Mouse (Mus musculus) common myeloid progenitor, adult 5-6 weeks (primary cell): ENCODE results near the gene Arhgef2. TPM values are rescaled to one million over a fixed set of nuclear protein-coding genes. Genes with fewer than 3 reads are reported as not detected.

ENCODE experiments used
- total RNA-seq: library from RNA; stranded (forward); fragments of 200-1000, 187-1606 nt; gene quantifications from 2 replicates; pipeline ENCODE4 v1.2.3, GENCODE M21; 2017

Arhgef2 gene
- total RNA-seq, 1 experiment from 2014 or later, result 93.1 TPM

Other genes with a start within 250 kb of the Arhgef2 start
- not detected in 2 replicates for gene Paqr6, start 241.4 kb upstream of the Arhgef2 start, total RNA-seq
- gene Bglap3, start 233.2 kb upstream of the Arhgef2 start, total RNA-seq, result not detected in 2 replicates
- gene Bglap2, start 227.3 kb upstream of the Arhgef2 start, total RNA-seq, result not detected in 2 replicates
- not detected in 2 replicates for gene Bglap, start 221.5 kb upstream of the Arhgef2 start, total RNA-seq
- gene Pmf1, start 195.6 kb upstream of the Arhgef2 start, total RNA-seq, result 88.3 and 107 TPM in 2 replicates
- gene Slc25a44, start 180.8 kb upstream of the Arhgef2 start, total RNA-seq, result 16.8 and 17.1 TPM in 2 replicates
- gene Sema4a, start 144.8 kb upstream of the Arhgef2 start, total RNA-seq, result 2.5 and 4.7 TPM in 2 replicates
- 19.3 and 25.6 TPM in 2 replicates for gene Lmna, start 96.0 kb upstream of the Arhgef2 start, total RNA-seq
- 7.2 and 9.6 TPM in 2 replicates for gene Mex3a, start 73.6 kb upstream of the Arhgef2 start, total RNA-seq
- not detected in 2 replicates for gene Rab25, start 57.7 kb upstream of the Arhgef2 start, total RNA-seq
- 47.2 and 56.0 TPM in 2 replicates for gene Lamtor2, start 52.9 kb upstream of the Arhgef2 start, total RNA-seq
- 47.1 and 48.5 TPM in 2 replicates for gene Ubqln4, start 52.2 kb upstream of the Arhgef2 start, total RNA-seq
- 144 and 157 TPM in 2 replicates for gene Ssr2, start 30.1 kb upstream of the Arhgef2 start, total RNA-seq
- not detected in 2 replicates for gene Rxfp4, start 47.2 kb downstream of the Arhgef2 start, total RNA-seq
- 52.6 and 71.2 TPM in 2 replicates for gene Khdc4, start 79.8 kb downstream of the Arhgef2 start, total RNA-seq
- gene Rit1, start 110.9 kb downstream of the Arhgef2 start, total RNA-seq, result 15.3 TPM in 2 replicates
- gene Syt11, start 169.2 kb downstream of the Arhgef2 start, total RNA-seq, result 0.82 and 1.3 TPM in 2 replicates
- gene Gon4l, start 229.3 kb downstream of the Arhgef2 start, total RNA-seq, result 30.3 and 38.0 TPM in 2 replicates